Comparison of ENCODE assay signal across 25 mouse cellular contexts in the genomic region with DNA sequence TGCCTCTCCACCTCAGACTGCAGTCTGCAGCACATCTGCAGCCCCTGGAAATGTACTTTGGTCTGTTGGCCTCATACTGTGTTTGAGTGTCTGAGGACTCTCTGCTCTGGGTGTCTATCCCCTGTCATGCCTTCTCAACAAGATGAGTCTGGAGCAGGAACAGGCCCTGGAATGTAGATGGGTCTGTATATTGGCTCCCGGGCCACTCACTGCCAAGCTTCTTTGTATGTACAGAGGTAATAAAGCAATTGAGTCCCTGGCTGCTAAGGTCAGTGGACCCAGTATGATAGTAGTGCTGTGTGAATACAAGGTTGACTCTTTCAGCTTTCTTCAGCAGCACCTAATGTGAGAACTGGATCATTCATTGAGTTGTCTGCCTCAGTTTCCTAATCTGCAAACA.
"Had no signal": no experiment of that assay in that cellular context is flagged by ENCODE, and none has a peak within 500 bp of the region (broad histone marks: within the 10 kb centered on the region; RNA-seq: fewer than 3 reads in every experiment).

No protein-coding gene starts in this region.

- H3K4me1 ChIP-seq: heart, embryonic 13.5 days; heart, embryonic 15.5 days; hindbrain, embryonic 10.5 days; hindbrain, embryonic 12.5 days; limb, embryonic 10.5 days; limb, embryonic 12.5 days; liver, embryonic 13.5 days had no signal

- ATAC-seq: hindbrain, embryonic 16.5 days; inflammation-experienced regulatory T-cells, adult 6 months had no signal

- H3K4me2 ChIP-seq: heart, embryonic 11.5 days; heart, embryonic 13.5 days; heart, embryonic 15.5 days; hindbrain, embryonic 12.5 days; hindbrain, embryonic 14.5 days; limb, embryonic 12.5 days; liver, embryonic 11.5 days; liver, embryonic 13.5 days had no signal

- H3K27ac ChIP-seq: gastrocnemius, adult 2 months; heart, adult 2 months; heart, embryonic 13.5 days; heart, embryonic 15.5 days; hindbrain, embryonic 10.5 days; hindbrain, embryonic 12.5 days; hindbrain, embryonic 14.5 days; layer of hippocampus, adult 2 months; left cerebral cortex, adult 2 months; limb, embryonic 10.5 days; limb, embryonic 12.5 days; liver, embryonic 13.5 days had no signal

- H3K27me3 ChIP-seq: heart, embryonic 13.5 days; heart, embryonic 15.5 days; hindbrain, embryonic 12.5 days; limb, embryonic 12.5 days; liver, embryonic 13.5 days had no signal

- H3K9me3 ChIP-seq: heart, embryonic 13.5 days; heart, embryonic 15.5 days; hindbrain, embryonic 10.5 days; hindbrain, embryonic 12.5 days; limb, embryonic 10.5 days; limb, embryonic 12.5 days; liver, embryonic 13.5 days had no signal

- DNase-seq: gastrocnemius, adult 2 months; gastrocnemius, postnatal 10 days; gastrocnemius, postnatal 25 days; heart, adult 2 months; heart, postnatal 14 days; heart, postnatal 4 days; kidney, adult 18-20 months; kidney, adult 8-10 months; kidney, postnatal 10 days; kidney, postnatal 4 days; liver; liver, embryonic 13.5 days had no signal

- H3K9ac ChIP-seq: heart, embryonic 13.5 days; heart, embryonic 15.5 days; hindbrain, embryonic 12.5 days; hindbrain, embryonic 14.5 days; limb, embryonic 12.5 days; liver, embryonic 13.5 days had no signal

- H3K4me3 ChIP-seq: gastrocnemius, adult 2 months; heart, adult 2 months; heart, embryonic 13.5 days; heart, embryonic 15.5 days; hindbrain, embryonic 10.5 days; hindbrain, embryonic 12.5 days; layer of hippocampus, adult 2 months; left cerebral cortex, adult 2 months; limb, embryonic 10.5 days; limb, embryonic 12.5 days; liver, embryonic 13.5 days had no signal
